Mouse (Mus musculus): ENCODE data around the gene Otx2.

DNA sequence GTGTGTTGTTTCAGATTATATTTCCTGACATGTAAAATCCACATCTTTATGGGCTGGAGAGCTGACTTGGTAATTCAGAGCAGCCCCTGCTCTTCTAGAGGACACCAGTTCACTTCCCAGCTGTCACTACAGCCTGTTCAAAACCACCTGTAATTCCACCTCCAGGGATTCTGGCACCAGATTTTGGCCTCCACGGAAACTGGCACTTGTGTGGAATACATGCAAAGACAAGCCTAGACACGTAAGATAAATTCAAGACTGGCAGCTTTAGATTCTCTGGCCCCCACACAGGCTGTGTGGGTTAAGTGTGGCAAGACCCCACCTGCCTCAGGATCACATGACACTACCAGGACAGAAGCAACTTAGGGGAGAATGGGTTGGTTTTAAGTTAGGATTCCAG lies 42.1 kb downstream of the Otx2 start:
- TF ChIP-seq ZC3H11A (IDR thresholded peaks at IDR 0.05; ENCODE audit: low read depth, low read length): no peak
- TF ChIP-seq USF1 (IDR thresholded peaks at IDR 0.05; ENCODE audit: low read depth, low read length): no peak
- TF ChIP-seq CTCF (IDR thresholded peaks at IDR 0.05 in 2 of 3, conservative IDR thresholded peaks at IDR 0.05 in 1 of 3; ENCODE audit: control insufficient read depth in 1 of 3, insufficient read depth in 1 of 3, low read depth in 2 of 3, low read length in 3 of 3, poor library complexity in 1 of 3, severe bottlenecking in 1 of 3): no peak
- TF ChIP-seq TBP (IDR thresholded peaks at IDR 0.05; ENCODE audit: low read depth, low read length): no peak
- TF ChIP-seq SMC3 (IDR thresholded peaks at IDR 0.05; ENCODE audit: low read depth, low read length): no peak
- no peak for TF ChIP-seq MAX (IDR thresholded peaks at IDR 0.05; ENCODE audit: low read length)
